Mouse (Mus musculus) frontal cortex, postnatal 14 days (tissue): Measurements from ENCODE around the gene Mbnl3.

Source experiments
- DNase-seq, 2 experiments: peaks; one replicate each; pipeline ENCODE4 v3.0.0; 2022; ENCODE audit warnings: low spot score in 2 of 2

Mbnl3 gene

DNA sequence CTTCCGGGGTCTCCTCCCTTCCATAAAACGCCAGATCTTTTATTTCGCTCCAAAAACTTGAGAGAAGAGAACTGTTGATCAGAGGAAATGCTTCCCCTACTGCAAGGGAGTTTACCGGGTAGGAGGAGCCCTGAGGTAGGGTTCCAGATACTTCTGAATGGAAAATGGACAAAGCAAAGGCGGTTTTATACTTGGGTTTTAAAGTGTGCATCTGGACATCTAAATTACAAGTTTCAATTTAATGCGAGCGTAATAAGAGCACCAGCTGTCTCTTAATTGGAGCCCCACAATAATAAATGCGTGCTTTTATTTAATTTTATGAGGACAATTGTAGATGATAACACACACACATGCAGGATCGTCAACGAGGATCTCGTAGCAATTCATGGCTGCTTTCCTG lies at the start of gene Mbnl3:
TSS of gene Mbnl3 (minus strand) at position 101 of the 400 bp plus-strand sequence.
- no peak for DNase-seq

DNA sequence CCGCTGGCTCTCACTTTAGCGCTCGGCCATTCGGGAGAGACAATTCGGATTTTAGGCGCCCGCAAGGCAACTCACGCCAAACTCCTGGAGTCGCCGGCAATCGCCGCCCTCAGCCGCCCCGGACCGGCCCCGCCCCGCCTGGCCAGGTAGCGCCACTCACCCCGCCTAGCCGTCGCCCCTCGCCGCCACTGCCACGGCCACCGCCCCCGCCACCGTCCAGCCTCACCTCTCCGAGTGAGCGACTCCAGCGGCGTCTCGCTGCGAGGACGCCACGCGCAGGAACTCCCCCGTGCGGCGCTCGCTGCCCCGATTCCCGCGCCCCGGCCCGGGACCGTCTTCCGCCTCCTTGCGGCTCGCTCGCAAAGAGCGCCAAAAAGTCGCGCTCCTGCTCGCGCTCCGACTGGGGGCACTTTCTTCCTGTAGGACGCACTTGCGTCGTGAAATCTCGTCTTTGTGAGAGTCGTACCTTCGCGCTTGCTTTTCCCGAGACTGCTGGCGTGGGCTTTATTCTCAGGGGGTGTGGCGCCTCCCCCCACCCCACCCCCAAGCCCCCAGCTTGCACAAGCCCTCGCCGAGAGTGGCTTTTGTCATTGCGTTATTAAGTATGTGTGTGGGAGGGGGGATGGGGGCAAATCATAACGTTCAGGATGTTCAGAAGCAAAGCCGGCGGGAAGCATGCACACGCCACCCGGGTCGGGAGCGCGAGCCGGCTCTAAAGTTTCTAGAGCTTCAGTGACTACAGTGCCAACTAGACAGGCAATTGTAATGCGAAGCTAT lies 596 bp downstream of the Mbnl3 start:
- DNase-seq = no peak

DNA sequence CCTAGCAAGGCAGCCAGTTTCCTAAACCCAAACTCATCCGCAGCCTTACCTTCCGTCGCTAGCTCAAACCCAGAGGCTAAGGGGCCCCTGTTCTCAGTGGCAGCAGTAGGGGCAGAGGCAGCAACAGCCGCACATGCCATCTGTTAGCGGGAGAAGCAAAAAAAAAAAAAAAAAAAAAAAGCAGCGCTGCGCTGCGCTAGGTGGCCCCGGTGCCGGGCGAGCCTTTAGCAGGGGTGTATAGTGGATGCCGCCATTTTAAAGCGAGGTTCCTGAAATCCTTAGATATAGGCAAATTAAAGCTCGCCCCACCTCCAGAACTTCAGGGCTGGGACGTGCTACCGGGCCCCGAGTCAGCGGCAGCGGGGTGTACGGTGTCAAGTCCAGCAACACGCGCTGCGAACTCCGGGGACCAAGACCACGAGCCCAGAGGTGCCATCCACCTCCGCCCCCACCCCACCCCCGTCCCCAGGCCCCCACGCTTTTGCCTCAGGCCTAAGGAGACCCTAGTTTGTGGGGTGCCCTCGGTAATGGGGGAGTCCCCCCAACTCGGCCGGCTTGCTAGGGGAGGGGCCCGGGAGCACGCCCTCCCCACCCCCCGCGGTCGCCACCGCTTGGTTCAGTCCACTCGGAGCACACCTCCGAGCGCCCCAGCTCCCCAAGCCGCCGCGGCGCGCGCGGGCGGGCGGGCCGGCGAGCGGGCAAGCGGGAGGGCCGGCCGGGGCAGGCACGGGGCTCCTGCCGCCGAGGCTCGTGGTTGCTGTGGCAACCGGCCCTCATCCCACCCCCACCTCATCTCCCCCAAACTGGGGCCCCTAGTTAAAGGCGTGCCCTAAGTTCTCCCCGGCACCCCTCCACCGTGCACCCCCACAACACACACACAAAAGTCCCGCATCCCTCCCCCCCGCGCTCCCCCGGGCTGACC lies 1.4 kb downstream of the Mbnl3 start:
- DNase-seq = no peak

DNA sequence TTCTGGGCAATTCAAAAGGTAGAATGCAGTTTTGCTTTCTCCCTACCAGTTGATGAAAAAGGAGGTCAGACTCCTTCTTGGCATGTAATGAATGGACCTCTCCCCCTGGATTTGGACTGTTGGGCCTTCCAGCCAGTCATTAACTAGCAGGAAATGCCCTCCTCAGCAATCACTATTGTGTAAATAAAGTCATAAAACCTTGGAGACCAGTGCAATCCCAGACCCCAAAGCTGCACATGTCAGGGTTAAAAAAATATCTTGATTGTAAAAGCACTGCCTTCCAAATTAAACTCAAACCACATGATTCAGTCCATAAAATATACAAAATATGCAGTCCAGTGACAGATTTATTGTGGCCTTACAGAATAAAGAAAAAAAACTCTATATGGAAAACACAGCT lies 9.3 kb downstream of the Mbnl3 start:
- no peak for DNase-seq

DNA sequence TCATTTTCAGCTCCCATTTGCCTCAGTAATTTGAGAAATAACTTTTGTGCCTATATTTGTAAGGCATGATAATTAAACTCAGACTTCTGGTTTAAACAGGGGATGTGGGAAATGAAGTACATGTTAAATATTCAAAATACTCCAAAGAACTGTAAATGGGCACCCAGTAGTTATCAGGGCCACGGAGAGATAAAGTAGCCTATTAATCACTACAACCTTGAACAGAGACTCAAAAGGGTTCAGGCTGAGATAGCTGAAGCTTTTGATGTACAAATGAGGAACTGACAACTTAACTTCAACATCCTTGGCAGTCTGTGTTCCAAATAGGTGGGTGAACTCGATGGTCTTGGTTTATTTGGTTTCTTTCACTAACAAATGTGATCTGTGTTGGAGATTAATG lies 34.4 kb downstream of the Mbnl3 start:
- DNase-seq = no peak

DNA sequence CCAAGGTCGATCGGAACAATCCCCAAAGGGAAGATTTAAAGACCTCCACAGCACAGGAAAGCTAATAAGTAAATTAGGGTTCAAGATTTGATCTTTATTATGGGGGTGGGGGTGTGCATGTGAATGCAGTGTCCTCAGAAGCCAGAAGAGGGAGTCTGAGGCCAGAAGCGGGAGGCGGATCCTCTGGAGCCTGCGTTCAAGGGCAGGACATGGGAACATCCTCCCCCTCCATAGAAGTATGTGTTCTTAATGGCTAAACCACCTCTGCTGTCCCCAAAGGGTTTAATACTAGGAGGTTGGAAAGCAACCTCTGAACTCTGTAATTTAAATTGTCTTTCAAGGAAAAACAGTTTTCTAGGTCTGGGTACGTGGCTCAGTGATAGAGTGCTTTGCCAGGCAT lies 34.9 kb downstream of the Mbnl3 start:
- DNase-seq = no peak

DNA sequence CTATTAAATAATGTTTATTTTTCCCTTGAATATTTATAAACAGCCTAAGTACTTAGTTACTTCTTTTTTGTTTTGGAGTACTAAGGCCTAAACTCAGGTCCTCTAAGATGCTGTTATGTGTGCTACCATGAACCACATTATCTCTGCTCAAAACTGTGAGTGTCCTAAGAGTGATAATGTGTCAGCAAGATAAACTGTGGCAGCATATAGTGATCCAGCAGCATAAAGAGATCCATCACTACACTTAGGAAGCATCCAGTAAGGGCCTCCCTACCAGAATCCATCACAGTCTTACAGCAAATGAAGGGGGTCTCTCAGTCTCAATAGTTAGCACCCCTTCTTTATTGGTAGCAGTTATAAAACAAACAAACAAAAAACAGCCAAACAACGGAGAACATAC lies 35.9 kb downstream of the Mbnl3 start:
- no peak for DNase-seq

DNA sequence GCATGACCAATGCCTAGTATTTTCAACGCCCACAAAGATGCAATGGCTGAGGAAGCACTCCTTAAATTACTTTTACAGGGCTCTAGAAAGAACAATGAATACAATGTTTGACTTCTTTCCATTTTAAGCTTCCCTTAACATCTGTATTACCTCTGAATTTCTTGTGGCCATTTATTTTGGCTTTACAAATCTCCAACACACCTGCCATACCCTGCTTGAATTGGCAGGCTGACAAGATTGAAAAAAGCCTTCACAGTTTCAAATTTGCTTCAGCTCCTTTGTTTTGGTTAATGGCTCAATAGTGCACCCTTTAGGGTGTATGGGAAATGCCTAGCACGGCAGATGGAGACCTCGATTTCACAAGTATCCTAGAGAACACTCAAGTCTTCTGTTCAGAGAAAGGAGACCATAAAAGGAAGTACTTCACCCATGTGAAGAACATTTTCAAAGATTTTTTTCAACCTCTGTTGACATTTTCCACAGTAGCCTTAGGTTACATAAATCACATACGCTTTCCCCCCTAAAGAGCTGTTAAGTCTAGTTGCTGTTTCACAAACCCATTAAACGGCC lies 36.8 kb downstream of the Mbnl3 start:
- no peak for DNase-seq

DNA sequence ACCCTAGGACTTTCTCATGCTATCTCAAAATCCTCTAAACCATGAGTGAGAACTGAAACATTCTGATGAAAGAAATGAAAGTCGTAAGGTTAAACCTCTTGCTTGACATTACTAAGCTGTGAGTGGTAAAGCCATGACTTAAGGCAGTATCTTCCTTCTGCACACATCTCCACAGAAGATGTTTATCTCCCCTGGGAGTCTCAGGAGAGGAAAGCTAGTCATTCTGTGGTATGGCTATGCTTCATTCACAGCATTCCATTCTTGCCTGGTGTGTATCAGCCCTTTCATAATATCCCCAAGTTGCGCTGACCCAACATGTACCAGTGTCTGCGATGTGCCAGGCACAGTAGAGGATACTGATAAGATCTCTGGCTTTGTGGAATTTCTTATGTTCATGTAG lies 38.4 kb downstream of the Mbnl3 start:
- no peak for DNase-seq

DNA sequence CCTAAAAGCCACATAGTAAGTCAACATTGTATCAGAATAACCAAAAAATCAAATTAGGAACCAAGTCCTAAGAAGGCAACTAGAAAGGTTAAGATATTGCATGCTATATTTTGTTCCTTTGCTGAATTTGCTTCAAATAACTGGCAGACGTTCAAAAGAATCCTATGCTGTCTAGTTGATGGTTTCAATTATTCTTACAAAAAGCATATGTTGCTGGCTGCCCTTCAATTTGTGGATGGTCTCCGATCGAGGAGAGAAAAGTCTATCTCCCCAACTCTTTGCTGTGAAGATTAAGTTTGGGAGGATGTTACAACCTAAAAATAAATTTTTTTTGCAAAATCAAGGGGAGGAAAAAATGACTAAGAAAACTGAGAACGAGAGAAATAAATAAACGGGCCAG lies 41.6 kb downstream of the Mbnl3 start:
- no peak for DNase-seq

DNA sequence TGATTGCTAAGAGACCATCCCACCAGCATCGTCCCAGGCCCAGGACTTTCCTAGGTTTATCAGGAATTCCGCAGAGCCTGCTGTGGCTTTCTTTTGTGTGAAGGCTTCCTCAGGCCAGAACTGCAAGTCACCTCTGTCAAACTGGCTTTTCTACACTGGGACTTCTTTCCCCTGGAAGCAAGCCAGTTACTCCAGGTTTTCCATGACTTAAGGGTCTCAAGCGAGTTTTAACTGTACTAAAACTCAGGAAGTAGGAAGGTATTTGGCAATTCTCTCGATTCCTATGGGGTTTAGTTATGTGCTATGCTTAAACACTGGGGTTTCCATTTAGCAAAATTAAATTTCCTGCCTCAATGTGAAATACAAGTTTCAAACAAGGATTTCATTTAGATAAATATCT lies 57.9 kb downstream of the Mbnl3 start:
- DNase-seq = no peak

DNA sequence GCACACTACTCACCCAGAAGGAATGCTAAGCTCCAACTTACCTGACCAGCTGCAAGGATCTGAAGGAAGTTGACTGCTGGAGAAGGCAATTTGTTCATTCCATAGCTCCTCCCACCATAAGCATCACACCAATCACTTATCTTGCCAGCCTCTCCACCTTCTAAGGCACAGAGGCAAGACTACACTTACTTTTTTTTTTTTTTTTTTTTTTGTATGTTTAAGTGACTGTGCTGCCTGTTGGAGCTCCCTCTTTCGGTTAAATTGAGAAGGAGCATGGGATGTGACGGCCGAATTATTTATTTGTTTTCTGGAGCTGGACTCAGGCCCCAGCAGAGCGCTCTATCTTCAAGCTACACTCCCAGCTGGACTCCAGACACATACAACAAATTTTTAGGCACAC lies 60.0 kb downstream of the Mbnl3 start:
- no peak for DNase-seq

DNA sequence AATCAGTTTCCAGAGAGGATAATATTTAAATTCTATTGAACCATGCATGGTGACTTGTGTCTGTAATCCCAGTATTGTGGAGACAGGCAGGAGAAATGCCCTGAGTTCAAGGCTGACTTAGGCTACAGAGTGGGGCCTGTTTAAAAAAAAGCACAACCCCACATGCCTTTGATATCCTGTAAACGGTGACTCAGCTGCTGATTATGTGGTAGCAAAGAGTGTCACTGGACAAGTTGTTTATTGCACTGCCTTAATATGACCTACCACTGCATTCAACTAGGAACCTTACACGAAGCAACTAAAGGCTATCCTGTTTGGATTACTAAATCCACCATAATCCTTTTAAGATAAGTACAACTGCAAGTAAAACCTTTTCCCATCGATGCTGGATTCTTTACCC lies 66.3 kb downstream of the Mbnl3 start:
- no peak for DNase-seq

DNA sequence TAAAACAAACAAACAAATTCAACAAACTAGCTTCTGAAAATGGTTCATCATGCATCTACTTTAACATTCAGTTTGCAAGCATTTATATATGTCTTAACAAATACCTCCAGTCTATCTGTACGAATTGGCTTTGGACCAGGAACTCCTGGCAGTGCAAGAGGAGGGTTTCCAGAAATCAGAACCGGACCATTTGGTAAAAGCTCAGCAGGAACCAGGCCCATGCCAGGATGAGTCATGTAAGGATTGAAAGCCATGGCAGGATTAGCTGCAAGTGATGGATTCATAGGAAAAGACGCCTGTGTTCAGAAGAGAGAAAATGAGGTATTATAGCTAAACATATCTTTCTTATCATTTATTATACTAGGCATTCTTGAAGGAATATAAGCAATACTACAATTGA lies 75.0 kb downstream of the Mbnl3 start:
- no peak for DNase-seq

DNA sequence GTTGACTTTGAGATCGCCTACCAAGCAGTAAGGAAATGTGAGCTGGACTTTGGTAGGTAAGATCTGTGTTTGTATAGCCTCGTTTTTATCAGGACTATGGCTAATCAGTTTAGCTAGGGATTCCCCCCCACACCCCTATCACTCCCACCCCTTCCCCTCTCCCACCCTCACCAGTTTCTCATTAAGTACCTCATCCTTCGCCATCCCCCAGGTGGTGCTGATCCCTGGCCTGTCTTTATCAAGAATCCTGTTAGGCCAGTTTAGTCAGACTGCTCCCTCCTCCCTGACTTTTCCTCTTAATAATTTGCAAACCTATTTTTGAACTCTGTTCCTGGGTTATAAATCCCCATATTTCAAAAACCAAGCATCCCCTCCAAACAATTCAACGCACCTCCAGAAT lies 103.6 kb downstream of the Mbnl3 start:
- DNase-seq = no peak

DNA sequence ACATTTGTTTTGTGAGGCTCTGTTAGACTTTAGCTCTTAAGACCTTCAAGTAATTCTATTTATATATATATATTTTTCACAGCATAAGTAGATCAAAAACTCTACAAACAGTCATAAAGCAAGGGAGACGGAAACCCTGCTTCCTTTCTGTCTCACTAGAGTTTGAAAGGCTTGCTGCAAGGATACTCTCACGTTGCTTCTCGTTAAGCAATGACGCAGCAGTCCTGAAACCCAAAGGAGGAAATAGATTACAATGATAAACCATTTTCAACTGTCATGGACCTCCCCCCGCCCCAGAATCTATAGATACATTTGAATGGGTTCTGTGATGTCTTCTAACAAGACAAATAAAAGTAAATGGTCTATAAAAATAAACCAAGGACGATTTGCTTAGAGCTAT lies 121.4 kb downstream of the Mbnl3 start:
- no peak for DNase-seq

DNA sequence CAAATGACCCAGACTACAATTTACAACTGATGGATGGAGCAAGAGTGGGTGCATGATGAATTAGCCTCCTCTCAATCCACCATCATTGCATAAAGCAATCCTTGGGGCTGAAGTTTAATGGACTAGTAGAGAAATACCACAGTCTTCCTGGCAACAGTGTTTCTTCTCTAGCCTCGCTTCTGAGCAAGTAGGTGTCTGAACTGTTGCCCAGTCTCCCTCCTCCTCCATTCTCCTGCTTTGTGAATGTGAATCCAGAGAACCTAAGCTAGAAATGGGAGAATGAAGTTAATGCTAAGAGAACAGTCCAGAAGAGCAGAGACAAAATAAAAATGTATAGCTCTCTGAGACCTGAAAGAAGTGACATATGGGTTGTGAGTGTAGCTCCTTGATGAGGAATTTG lies 122.1 kb downstream of the Mbnl3 start:
- no peak for DNase-seq

DNA sequence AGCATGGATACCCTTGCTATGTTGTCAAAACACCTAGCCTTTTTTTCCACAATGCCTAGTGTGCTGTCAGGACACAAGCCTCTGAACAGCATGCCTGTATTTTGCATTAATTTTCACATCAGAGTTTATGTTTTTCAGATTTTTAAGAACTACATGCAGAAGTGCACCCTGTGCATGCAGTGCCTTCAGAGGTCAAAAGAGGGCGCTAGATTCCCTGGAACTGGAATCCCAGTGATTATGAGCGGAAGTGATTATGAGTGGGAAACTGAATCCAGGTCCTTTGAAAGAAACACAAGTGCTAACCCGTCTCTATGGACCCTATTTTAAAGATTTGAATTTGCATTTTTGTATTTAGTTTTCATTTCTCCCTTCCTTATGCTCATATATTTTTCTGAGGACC lies 129.6 kb downstream of the Mbnl3 start:
- no peak for DNase-seq
